8 mouse cellular contexts compared by ENCODE assay signal in the genomic region with DNA sequence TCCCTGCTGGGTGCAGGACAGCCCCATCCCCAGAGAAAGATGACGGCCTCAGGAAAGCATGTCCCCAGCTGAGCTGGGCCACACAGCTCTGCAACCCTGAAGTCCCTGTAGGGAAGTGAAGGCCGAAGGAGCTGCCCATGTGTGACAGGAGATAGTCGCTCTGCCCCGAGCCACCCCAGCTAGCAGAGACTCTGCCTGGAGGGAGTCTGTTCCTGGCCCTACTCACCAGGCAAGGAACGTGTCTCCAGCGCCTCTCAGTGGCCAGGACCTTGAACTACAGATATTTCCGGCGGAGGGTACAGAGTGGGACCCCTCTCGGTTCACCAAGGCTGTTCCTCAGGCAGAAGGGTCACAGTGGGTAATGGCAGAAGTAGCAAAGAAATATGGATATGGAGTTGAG. TPM values are rescaled to one million over a fixed set of nuclear protein-coding genes. Genes with fewer than 3 reads are reported as not detected.
DNase-seq lines count a peak whose midpoint lies in the region; ATAC-seq and TF ChIP-seq lines count a peak whose summit lies in the region.

No protein-coding gene starts in this region.

- no peak overlapping the region for H3K9ac ChIP-seq in intestine, postnatal 0 days (ENCODE audit: low read depth, low read length)
- H3K9ac ChIP-seq in liver, adult 2 months (ENCODE audit: low read depth, low read length): peak overlapping the region; percentile 9; the same call in 1 of the 2 replicates
- H3K9ac ChIP-seq in neural tube, embryonic 11.5 days (ENCODE audit: low read length): no peak overlapping the region

- TF ChIP-seq POLR2A in liver, adult 2 months (IDR thresholded peaks at IDR 0.05; ENCODE audit: extremely low read depth, insufficient read depth, low read length): no peak

- peaks cover 4% of the 10 kb centered on the region; the same call in 1 of the 2 replicates for H3K27me3 ChIP-seq in intestine, postnatal 0 days (replicated peaks; ENCODE audit: control insufficient read depth, insufficient read depth, low read length)
- no peaks in the 10 kb centered on the region for H3K27me3 ChIP-seq in liver, adult 2 months (ENCODE audit: control insufficient read depth, insufficient read depth, low read length)
- H3K27me3 ChIP-seq in neural tube, embryonic 11.5 days (ENCODE audit: control insufficient read depth, insufficient read depth, low read length): peaks cover 5% of the 10 kb centered on the region; the same call in 1 of the 2 replicates

- H3K4me3 ChIP-seq in gastrocnemius, adult 2 months: no peak overlapping the region
- H3K4me3 ChIP-seq in intestine, postnatal 0 days (ENCODE audit: low read depth, low read length): no peak overlapping the region
- H3K4me3 ChIP-seq in liver, adult 2 months (ENCODE audit: insufficient read depth, low read depth, low read length): no peak overlapping the region
- H3K4me3 ChIP-seq in neural tube, embryonic 11.5 days (ENCODE audit: low read depth, low read length): no peak overlapping the region

- intact Hi-C loops in gastrocnemius, adult 2 months (cut with DNase I): no loop called here

- TF ChIP-seq CTCF in gastrocnemius, adult 2 months (IDR thresholded peaks at IDR 0.05): peak; percentile 90
- peak; percentile 96 for TF ChIP-seq CTCF in intestine, postnatal 0 days (IDR thresholded peaks at IDR 0.05; ENCODE audit: low read depth)
- peak; percentile 98 for TF ChIP-seq CTCF in liver, adult 2 months (IDR thresholded peaks at IDR 0.05; ENCODE audit: low read depth, low read length)

- no peaks in the 10 kb centered on the region for H3K36me3 ChIP-seq in intestine, postnatal 0 days (ENCODE audit: control insufficient read depth, insufficient read depth)
- H3K36me3 ChIP-seq in liver, adult 2 months (ENCODE audit: control insufficient read depth, insufficient read depth, low read length): no peaks in the 10 kb centered on the region
- no peaks in the 10 kb centered on the region for H3K36me3 ChIP-seq in neural tube, embryonic 11.5 days (ENCODE audit: control insufficient read depth, insufficient read depth, low read length)

- H3K4me2 ChIP-seq in intestine, postnatal 0 days (replicated peaks; ENCODE audit: low read depth): no peak overlapping the region
- H3K4me2 ChIP-seq in neural tube, embryonic 11.5 days (ENCODE audit: low read depth): no peak overlapping the region

- H3K9me3 ChIP-seq in intestine, postnatal 0 days (ENCODE audit: control insufficient read depth): no peaks in the 10 kb centered on the region
- no peaks in the 10 kb centered on the region for H3K9me3 ChIP-seq in neural tube, embryonic 11.5 days (ENCODE audit: control insufficient read depth, low read length)

- H3K27ac ChIP-seq in gastrocnemius, adult 2 months: peak overlapping the region; percentile 32
- H3K27ac ChIP-seq in intestine, postnatal 0 days (ENCODE audit: low read depth, low read length): no peak overlapping the region
- no peak overlapping the region for H3K27ac ChIP-seq in liver, adult 2 months (replicated peaks; ENCODE audit: insufficient read depth, low read depth, low read length)
- no peak overlapping the region for H3K27ac ChIP-seq in neural tube, embryonic 11.5 days (ENCODE audit: low read depth, low read length)

- ATAC-seq in intestine, postnatal 0 days: peak; percentile 8; the same call in 1 of the 2 replicates
- ATAC-seq in neural tube, embryonic 11.5 days (ENCODE audit: insufficient read depth, low FRiP score, low TSS enrichment): peak; percentile 45; the same call in 1 of the 2 replicates

- peak; percentile 61 for DNase-seq in layer of hippocampus, adult 11-12 months (ENCODE audit: low spot score)
- DNase-seq in layer of hippocampus, adult 9-10 months (ENCODE audit: low spot score): no peak
- peak; percentile 85 for DNase-seq in adrenal gland, postnatal 10 days
- peak; percentile 84 for DNase-seq in gastrocnemius, adult 2 months
- peak; percentile 27 for DNase-seq in liver, adult 2 months (ENCODE audit: extremely low read depth, low read depth, low spot score)
- DNase-seq in neural tube, embryonic 11.5 days (ENCODE audit: low spot score): peak; percentile 72
- peak; percentile 36 to 67 for DNase-seq in thymus, postnatal 10 days (ENCODE audit: low spot score in 2 of 2)

- H3K79me2 ChIP-seq in liver, adult 2 months (ENCODE audit: control insufficient read depth, insufficient read depth, low read length): no peaks in the 10 kb centered on the region

- peaks cover 10% of the 10 kb centered on the region for H3K4me1 ChIP-seq in intestine, postnatal 0 days (replicated peaks; ENCODE audit: control insufficient read depth, insufficient read depth, low read length)
- peaks cover 11% of the 10 kb centered on the region for H3K4me1 ChIP-seq in liver, adult 2 months (ENCODE audit: control insufficient read depth, insufficient read depth, low read length)
- H3K4me1 ChIP-seq in neural tube, embryonic 11.5 days (ENCODE audit: control insufficient read depth, insufficient read depth, low read length): 0 out of 2 replicates have a peak, but pooled peaks cover 2% of the 10 kb centered on the region

- WGBS in intestine, postnatal 0 days: 20% methylated on average over 9 of the region's 9 CpGs
- WGBS in liver, adult 2 months: 17% methylated on average over 9 of the region's 9 CpGs
- 10% methylated on average over 9 of the region's 9 CpGs for WGBS in neural tube, embryonic 11.5 days

RNA-seq across cellular contexts. Expression of gene Ptpn1, which starts 39.9 kb away (rescaled TPM):
- 10 to 100 TPM; 43.1 to 50.2 TPM for total RNA-seq in adrenal gland, postnatal 10 days (2021)
- total RNA-seq in gastrocnemius, adult 2 months (2021): 10 to 100 TPM; 15.4 to 19.6 TPM
- 30.5 and 33.5 TPM in 2 replicates for polyA plus RNA-seq in intestine, postnatal 0 days (2015; fragmentation: Nextera tagmentation; extraction: Ambion mirVana)
- total RNA-seq in liver, adult 2 months (2014; rRNA removed): 6.5 and 7.9 TPM in 2 replicates
- polyA plus RNA-seq in liver, adult 2 months (2012; rRNA removed): 17.3 and 20.2 TPM in 2 replicates
- 84.3 and 98.9 TPM in 2 replicates for polyA plus RNA-seq in neural tube, embryonic 11.5 days (2014; fragmentation: Nextera tagmentation; extraction: Ambion mirVana)
